Mouse (Mus musculus) lung, postnatal 0 days (tissue): ENCODE data around the gene Tmem190. TPM values are rescaled to one million over a fixed set of nuclear protein-coding genes. Genes with fewer than 3 reads are reported as not detected.

Source experiments
- ATAC-seq: fragments of 200-750 bp; cut with Nextera tagmentation; 2 replicates; pipeline ENCODE4 v1.8.0; 2017; ENCODE audit warnings: moderate library complexity
- DNase-seq: peaks from one replicate; pipeline ENCODE4 v3.0.0-alpha.2; 2016; ENCODE audit warnings: low spot score
- H3K27ac ChIP-seq: fragments of 300-500 bp; sonication (generic); 2 replicates; pipeline ENCODE4 v1.5.1; 2014; ENCODE audit warnings: antibody characterized with exemption, mild to moderate bottlenecking, low read length, mixed read lengths
- H3K27me3 ChIP-seq: fragments of 300-500 bp; sonication (generic); replicated peaks from 2 replicates; pipeline ENCODE4 v1.6.1; 2014; ENCODE audit warnings: low read length, mixed read lengths; ENCODE audit not compliant: insufficient read depth
- H3K36me3 ChIP-seq: fragments of 300-500 bp; sonication (generic); 2 replicates; pipeline ENCODE4 v1.6.1; 2014; ENCODE audit warnings: low read length, mixed read lengths; ENCODE audit not compliant: insufficient read depth
- H3K4me1 ChIP-seq: fragments of 300-500 bp; sonication (generic); 2 replicates; pipeline ENCODE4 v1.6.1; 2014; ENCODE audit warnings: antibody characterized with exemption, low read depth, low read length, mixed read lengths; ENCODE audit not compliant: insufficient read depth
- H3K4me2 ChIP-seq: fragments of 300-500 bp; sonication (generic); replicated peaks from 2 replicates; pipeline ENCODE4 v1.6.1; 2014; ENCODE audit warnings: low read depth, mild to moderate bottlenecking, low read length, moderate library complexity, mixed read lengths
- H3K4me3 ChIP-seq: fragments of 300-500 bp; sonication (generic); 2 replicates; pipeline ENCODE4 v1.5.1; 2014; ENCODE audit warnings: low read depth, low read length
- H3K9ac ChIP-seq: fragments of 300-500 bp; sonication (generic); replicated peaks from 2 replicates; pipeline ENCODE4 v1.6.1; 2014; ENCODE audit warnings: low read depth, mild to moderate bottlenecking
- H3K9me3 ChIP-seq: fragments of 300-500 bp; sonication (generic); 2 replicates; pipeline ENCODE4 v1.6.1; 2016; ENCODE audit warnings: low read length, mixed read lengths
- CTCF ChIP-seq: IDR thresholded peaks from 2 replicates; pipeline ENCODE4 v1.5.1; 2016; ENCODE audit warnings: antibody characterized with exemption, mild to moderate bottlenecking
- EP300 ChIP-seq: IDR thresholded peaks from 2 replicates; pipeline ENCODE4 v1.6.1; 2016; ENCODE audit warnings: antibody characterized with exemption, mild to moderate bottlenecking, control low read depth
- WGBS: fragments of 180-500 bp; shearing (Covaris S2); extraction: QIAGEN DNeasy Blood & Tissue Kit; methylation state at CpG from one replicate; pipeline ENCODE4 v1.1.7; 2014; 5-methylcytosine and 5-hydroxymethylcytosine counted together
- polyA plus RNA-seq: library from polyadenylated mRNA; unstranded; fragments of >200 nt; fragmentation: Nextera tagmentation; extraction: Ambion mirVana; gene quantifications from 2 replicates; pipeline ENCODE4 v1.2.1, GENCODE M21; 2015

Gene Tmem190
- polyA plus RNA-seq, 1 experiment from 2014 or later: 0.55 TPM

GRCm38 (mm10) chr7:4748321-4748720 lies 34.4 kb upstream of the Tmem190 start:
- Histone ChIP-seq H3K9me3 (no peaks in the 10 kb centered on the region), H3K4me3 (no peak overlapping the region), H3K4me1 (peaks cover 12% of the 10 kb centered on the region; the same call in 1 of the 2 replicates), H3K27ac (no peak overlapping the region), H3K4me2 (no peak overlapping the region), H3K9ac (no peak overlapping the region), H3K36me3 (no peaks in the 10 kb centered on the region; the same call in 1 of the 2 replicates), H3K27me3 (no peaks in the 10 kb centered on the region)
- WGBS: 70% methylated on average over 4 of the region's 4 CpGs
- TF ChIP-seq CTCF (no peak), EP300 (no peak)
- ATAC-seq: no peak
- DNase-seq: peak; percentile 46

GRCm38 (mm10) chr7:4749169-4749568 lies 33.6 kb upstream of the Tmem190 start:
- Histone ChIP-seq H3K9ac (no peak overlapping the region), H3K27ac (no peak overlapping the region), H3K27me3 (no peaks in the 10 kb centered on the region), H3K4me2 (no peak overlapping the region), H3K4me1 (peaks cover 13% of the 10 kb centered on the region; the same call in 1 of the 2 replicates), H3K9me3 (no peaks in the 10 kb centered on the region), H3K4me3 (no peak overlapping the region), H3K36me3 (no peaks in the 10 kb centered on the region; the same call in 1 of the 2 replicates)
- TF ChIP-seq EP300: no peak
- no peak for TF ChIP-seq CTCF
- ATAC-seq (no peak), DNase-seq (no peak)
- 72% methylated on average over 2 of the region's 2 CpGs for WGBS

- Histone ChIP-seq H3K9ac (no peak overlapping the region), H3K27me3 (no peaks in the 10 kb centered on the region), H3K4me1 (peaks cover 13% of the 10 kb centered on the region; the same call in 1 of the 2 replicates), H3K9me3 (no peaks in the 10 kb centered on the region), H3K27ac (no peak overlapping the region), H3K4me3 (peak overlapping the region; percentile 36), H3K4me2 (peak overlapping the region; percentile 50), H3K36me3 (no peaks in the 10 kb centered on the region)
- peak; percentile 84 for ATAC-seq
- TF ChIP-seq EP300 (no peak), CTCF (no peak)
- 3% methylated on average over 30 of the region's 30 CpGs for WGBS
- peak; percentile 53 for DNase-seq
These were observed 30.5 kb upstream of the Tmem190 start for GRCm38 (mm10) chr7:4751971-4752820.

- WGBS: 4% methylated on average over 21 of the region's 24 CpGs
- H3K27ac ChIP-seq: peak within 1 kb of the TSS; percentile 38; the same call in 1 of the 2 replicates
- peak; percentile 94 for ATAC-seq
These were observed 29.7 kb upstream of the Tmem190 start, which contains the start of gene Cox6b2 for GRCm38 (mm10) chr7:4752821-4753570. TSS of gene Cox6b2 (minus strand) at chr7:4753094.

GRCm38 (mm10) chr7:4759670-4760069 lies 23.1 kb upstream of the Tmem190 start:
- Histone ChIP-seq H3K36me3 (no peaks in the 10 kb centered on the region), H3K4me3 (no peak overlapping the region), H3K9me3 (no peaks in the 10 kb centered on the region), H3K27ac (no peak overlapping the region), H3K4me2 (no peak overlapping the region), H3K9ac (no peak overlapping the region), H3K4me1 (no peaks in the 10 kb centered on the region), H3K27me3 (no peaks in the 10 kb centered on the region)
- TF ChIP-seq CTCF (no peak), EP300 (no peak)
- peak; percentile 56 for ATAC-seq
- WGBS: 25% methylated on average over 1 of the region's 1 CpGs
- peak; percentile 24 for DNase-seq

More at GRCm38 (mm10) chr7:4752821-4753570, 29.7 kb upstream of the Tmem190 start, which contains the start of gene Cox6b2:
- H3K4me1 ChIP-seq: peaks cover 13% of the 10 kb centered on the region; the same call in 1 of the 2 replicates
- no peak for TF ChIP-seq EP300
- peak; percentile 17; the same call in 1 of the 2 replicates for TF ChIP-seq CTCF
- no peak within 1 kb of the TSS for H3K9ac ChIP-seq
- H3K36me3 ChIP-seq: no peaks in the 10 kb centered on the region
- no peaks in the 10 kb centered on the region for H3K9me3 ChIP-seq
- DNase-seq: peak; percentile 94
- H3K27me3 ChIP-seq: no peaks in the 10 kb centered on the region
- H3K4me2 ChIP-seq: peak within 1 kb of the TSS; percentile 50
- peak within 1 kb of the TSS; percentile 36 for H3K4me3 ChIP-seq
